Comparison of ENCODE assay signal across 19 mouse cellular contexts in the genomic region with DNA sequence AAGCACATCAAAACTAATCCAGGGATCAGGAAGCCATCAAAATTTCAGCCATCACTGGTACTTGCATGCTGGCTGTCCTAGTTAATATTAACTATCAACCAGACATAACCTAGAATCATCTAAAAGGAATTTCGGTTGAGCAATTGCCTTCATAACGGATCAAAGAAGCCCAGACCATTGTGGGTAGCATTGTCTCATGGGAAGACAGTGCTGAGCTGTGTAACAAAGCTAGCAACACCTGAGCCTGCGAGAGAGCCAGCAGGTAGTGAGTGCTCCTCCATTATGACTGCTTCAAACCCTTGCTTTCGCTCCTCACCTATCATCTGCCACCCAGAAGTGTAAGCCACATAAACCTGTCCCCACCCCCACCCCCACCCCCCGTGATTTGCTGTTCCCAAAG.
"Had no signal": no experiment of that assay in that cellular context is flagged by ENCODE, and none has a peak within 500 bp of the region (broad histone marks: within the 10 kb centered on the region; RNA-seq: fewer than 3 reads in every experiment).

No protein-coding gene starts in this region.

- DNase-seq: kidney, adult 11 months; kidney, adult 9 months; layer of hippocampus, adult 9-11 months; lung, adult 2 months; lung, postnatal 14 days; lung, postnatal 4 days; midbrain, embryonic 14.5 days; retina, postnatal 1 day; right cerebral cortex, postnatal 25 days; spleen, adult 18-20 months; thymus, postnatal 25 days had no signal

- H3K27ac ChIP-seq: layer of hippocampus, adult 2 months; limb, embryonic 10.5 days; limb, embryonic 13.5 days; liver, embryonic 12.5 days; liver, embryonic 15.5 days; neural tube, embryonic 12.5 days; stomach, embryonic 15.5 days had no signal

- H3K9me3 ChIP-seq: limb, embryonic 10.5 days; limb, embryonic 13.5 days; liver, embryonic 12.5 days; liver, embryonic 15.5 days; neural tube, embryonic 12.5 days; stomach, embryonic 15.5 days had no signal

- H3K9ac ChIP-seq: limb, embryonic 13.5 days; liver, embryonic 12.5 days; liver, embryonic 15.5 days; neural tube, embryonic 12.5 days; stomach, embryonic 15.5 days had no signal

- H3K4me1 ChIP-seq: liver, embryonic 12.5 days; liver, embryonic 15.5 days; neural tube, embryonic 12.5 days; stomach, embryonic 15.5 days had no signal

- H3K27me3 ChIP-seq: limb, embryonic 13.5 days; liver, embryonic 12.5 days; liver, embryonic 15.5 days; neural tube, embryonic 12.5 days; stomach, embryonic 15.5 days had no signal

- H3K4me3 ChIP-seq: layer of hippocampus, adult 2 months; limb, embryonic 10.5 days; limb, embryonic 13.5 days; liver, embryonic 12.5 days; liver, embryonic 15.5 days; neural tube, embryonic 12.5 days; stomach, embryonic 15.5 days had no signal

- ATAC-seq: liver, embryonic 12.5 days had no signal

- H3K36me3 ChIP-seq: limb, embryonic 10.5 days; limb, embryonic 13.5 days; liver, embryonic 12.5 days; liver, embryonic 15.5 days; neural tube, embryonic 12.5 days; stomach, embryonic 15.5 days had no signal

- H3K4me2 ChIP-seq: limb, embryonic 13.5 days; liver, embryonic 12.5 days; liver, embryonic 15.5 days; midbrain, embryonic 11.5 days; neural tube, embryonic 12.5 days; stomach, embryonic 15.5 days had no signal
